Mouse (Mus musculus) urinary bladder, postnatal 25 days (tissue): ENCODE data around the gene St13.
A peak's percentile ranks its signal among the peaks of the same experiment; 100 is the strongest.

Experiments
- DNase-seq: peaks from one replicate; pipeline ENCODE4 v3.0.0; 2022; ENCODE audit warnings: low spot score

The St13 gene

GRCm38 (mm10) chr15:81399638-81400315, at the start of gene St13, which contains the start of gene Xpnpep3:
TSS of gene St13 (minus strand) at chr15:81400077.
TSS of gene Xpnpep3 (plus strand) at chr15:81400138.
- DNase-seq = peak; percentile 99

GRCm38 (mm10) chr15:81448463-81448862, 48.6 kb upstream of the St13 start:
- DNase-seq = peak; percentile 52

DNA sequence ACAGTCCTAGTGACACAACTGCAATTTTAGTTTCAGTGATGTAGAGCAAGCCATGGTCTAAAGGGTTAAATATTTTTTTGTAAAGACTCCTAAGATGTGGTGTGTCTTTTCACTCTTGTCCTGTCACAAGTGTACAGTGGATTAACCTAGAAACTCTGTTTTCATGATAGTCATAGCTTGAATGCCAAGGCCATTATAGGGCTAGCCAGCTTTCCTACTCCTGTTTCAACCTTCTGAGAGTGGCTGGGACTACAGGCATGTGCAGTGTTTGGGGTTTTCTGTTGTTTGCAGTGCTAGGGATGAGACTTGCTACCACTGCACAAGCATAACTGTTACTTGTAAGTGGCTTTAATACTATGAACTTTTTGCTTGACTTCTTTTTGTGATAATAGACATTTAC, 39.4 kb upstream of the St13 start:
- no peak for DNase-seq

DNA sequence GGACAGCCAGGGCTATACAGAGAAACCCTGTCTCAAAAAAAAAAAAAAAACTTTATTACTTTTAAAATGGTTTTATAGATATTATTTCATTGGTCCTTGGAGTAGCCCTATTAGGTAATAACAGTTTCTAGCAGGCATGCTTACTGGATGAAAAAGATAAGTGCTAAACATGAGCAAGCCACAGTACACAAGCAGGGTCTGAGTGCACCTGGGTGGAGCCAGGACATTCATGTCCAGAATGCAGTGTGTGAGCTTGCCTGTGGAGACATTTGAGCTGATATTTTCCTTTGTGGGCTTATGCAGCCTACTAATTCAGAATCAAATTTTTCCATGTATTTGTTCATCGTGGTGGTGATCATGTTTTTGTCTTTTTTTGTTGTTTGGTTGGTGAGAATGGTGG, 38.5 kb upstream of the St13 start:
- no peak for DNase-seq

- no peak for DNase-seq
These were observed 31.3 kb upstream of the St13 start for GRCm38 (mm10) chr15:81431195-81431594.

DNA sequence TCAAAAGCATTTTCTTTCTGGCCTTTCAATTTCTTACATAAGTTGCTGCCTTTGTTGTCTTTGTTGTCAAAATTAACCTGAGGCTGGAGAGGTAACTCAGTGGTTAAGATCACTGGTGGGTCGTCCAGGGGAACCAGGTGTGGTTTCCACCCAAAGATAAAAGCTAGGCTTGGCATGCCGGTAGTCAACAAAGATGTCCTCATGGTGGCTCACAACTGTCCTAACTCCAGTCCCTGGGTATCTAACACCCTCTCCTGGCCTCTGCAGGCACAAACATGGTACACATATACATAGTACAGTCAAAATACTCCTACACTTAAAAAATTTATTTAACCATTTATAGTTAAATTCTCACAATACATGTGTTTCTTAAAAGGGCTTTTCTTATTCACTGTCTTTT, 28.1 kb upstream of the St13 start:
- no peak for DNase-seq

- no peak for DNase-seq
These were observed 25.4 kb upstream of the St13 start for GRCm38 (mm10) chr15:81425311-81425710.

GRCm38 (mm10) chr15:81422156-81422681, 22.3 kb upstream of the St13 start:
- DNase-seq = no peak

DNA sequence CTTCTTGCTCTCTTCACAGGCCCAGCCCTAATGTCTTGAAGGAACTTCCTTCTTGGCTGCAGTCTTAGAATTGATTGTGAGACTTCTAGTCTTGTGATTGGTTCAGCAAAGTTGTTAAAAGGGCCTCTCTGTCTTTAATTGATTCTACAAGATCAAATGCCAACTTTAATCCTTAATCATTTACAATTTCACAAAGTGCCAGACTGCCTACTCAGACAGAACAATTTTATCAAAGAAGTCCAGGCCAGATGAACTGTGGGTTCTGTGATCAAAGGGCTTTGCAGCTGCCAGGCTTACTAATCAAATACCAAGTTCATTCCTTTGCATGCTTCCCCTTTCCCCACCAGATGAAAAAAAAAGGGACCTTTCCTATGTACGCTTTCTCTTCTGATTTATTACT, 21.6 kb upstream of the St13 start:
- DNase-seq = no peak

DNA sequence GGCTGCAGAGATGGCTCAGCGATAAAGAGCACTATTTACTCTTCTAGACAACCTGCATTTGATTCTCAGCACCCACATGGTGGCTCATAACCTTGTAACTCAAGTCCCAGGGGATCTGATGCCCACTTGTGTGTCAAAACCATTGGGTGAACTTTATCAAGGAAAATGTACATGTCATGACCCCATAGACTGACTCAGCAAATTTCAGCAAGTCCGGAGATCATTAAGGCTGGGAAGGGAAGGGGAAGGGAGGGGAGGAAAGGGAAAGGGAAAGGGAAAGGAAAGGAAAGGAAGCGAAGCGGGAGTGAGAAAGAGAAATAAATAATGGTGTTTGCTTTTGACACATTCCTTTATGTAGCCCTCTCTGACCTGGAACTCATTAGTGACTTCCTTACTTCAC, 18.2 kb upstream of the St13 start:
- no peak for DNase-seq

DNA sequence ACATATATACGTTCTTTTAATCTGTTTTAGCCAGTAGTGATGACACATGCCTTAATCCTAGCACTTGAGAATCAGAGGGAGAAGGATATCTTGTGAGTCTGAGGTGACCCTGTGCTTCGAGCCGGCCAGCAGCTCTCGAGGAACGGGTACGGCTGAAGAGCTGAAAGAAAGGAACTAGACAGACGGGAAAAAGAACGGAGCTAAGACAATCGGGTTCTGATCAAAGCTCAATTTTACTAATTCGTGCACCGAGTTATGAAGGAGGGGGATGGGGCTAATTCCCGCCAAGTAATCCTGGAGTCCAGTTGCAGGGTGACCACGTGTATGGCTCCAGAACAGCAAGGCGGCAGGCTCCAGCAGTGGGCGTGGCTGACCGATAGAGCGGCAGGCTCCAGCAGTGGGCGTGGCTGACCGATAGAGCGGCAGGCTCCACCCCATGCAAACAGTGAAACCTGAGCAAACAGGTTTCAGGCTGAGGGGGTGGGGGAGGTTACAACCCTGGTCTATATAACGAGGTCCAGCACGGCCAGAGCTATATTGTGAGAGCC, 17.0 kb upstream of the St13 start:
- peak; percentile 33 for DNase-seq

GRCm38 (mm10) chr15:81408199-81408598, 8.3 kb upstream of the St13 start, which contains the start of gene Dnajb7:
TSS of gene Dnajb7 (minus strand) at chr15:81408299.
- DNase-seq = no peak

- no peak for DNase-seq
These were observed 5.1 kb upstream of the St13 start for GRCm38 (mm10) chr15:81405008-81405407.

GRCm38 (mm10) chr15:81399297-81399637, 610 bp downstream of the St13 start:
- no peak for DNase-seq

DNA sequence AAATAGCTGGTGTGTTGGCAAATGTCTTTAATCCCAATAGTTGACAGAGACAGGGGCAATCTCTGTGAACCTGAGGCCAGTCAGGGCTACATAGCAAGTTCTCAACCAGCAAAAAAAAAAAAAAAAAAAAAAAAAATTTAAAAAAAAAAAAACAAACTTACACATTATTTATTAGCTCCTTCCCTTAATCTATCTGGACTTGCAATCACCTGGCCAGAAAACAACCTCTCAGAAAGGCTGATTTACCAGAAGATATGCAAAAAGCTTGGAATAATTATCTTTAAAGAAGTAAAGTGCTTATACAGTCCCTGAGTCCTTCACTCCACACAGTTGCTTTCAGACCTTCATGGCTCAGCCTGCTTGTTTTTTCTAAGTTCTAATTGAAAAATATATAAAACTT, 1.7 kb downstream of the St13 start:
- DNase-seq = no peak

- no peak for DNase-seq
These were observed 5.5 kb downstream of the St13 start for GRCm38 (mm10) chr15:81394211-81394915.

GRCm38 (mm10) chr15:81392997-81393396, 6.9 kb downstream of the St13 start:
- no peak for DNase-seq

DNA sequence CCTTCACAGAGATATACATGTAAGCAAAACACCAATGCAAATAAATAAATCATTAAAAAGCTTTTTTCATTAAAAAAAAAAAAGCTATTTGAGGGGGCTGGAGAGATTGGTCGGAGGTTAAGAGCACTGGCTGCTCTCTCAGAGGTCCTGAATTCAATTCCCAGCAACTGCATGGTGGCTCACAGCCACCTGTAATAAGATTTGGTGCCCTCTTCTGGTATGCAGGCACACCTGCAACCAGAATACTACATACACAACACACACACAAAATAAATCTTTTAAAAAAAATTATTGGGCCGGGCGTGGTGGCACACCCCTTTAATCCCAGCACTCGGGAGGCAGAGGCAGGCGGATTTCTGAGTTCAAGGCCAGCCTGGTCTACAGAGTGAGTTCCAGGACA, 13.6 kb downstream of the St13 start:
- no peak for DNase-seq

DNA sequence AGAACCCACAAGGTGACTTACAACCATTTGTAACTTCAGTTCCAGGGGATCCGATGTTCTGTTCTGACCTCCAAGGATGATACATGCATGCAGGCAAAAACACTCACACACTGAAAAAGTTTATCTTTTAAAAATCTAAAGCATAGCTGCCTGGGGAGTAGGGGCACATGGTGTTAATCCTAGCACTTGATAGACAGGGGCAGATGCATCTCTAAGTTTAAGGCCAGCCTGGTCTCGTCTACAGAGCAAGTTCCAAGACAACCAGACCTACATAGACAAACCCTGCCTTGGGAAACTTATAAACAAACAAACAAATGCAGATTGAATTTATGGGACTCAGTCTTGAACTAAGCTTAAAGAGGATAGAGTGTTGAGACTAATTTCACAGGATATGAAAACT, 21.0 kb downstream of the St13 start:
- DNase-seq = no peak

GRCm38 (mm10) chr15:81374621-81375020, 25.3 kb downstream of the St13 start:
- no peak for DNase-seq

GRCm38 (mm10) chr15:81370356-81370755, 29.5 kb downstream of the St13 start:
- DNase-seq = no peak

- DNase-seq = no peak
These were observed 31.3 kb downstream of the St13 start for GRCm38 (mm10) chr15:81368601-81369000.

DNA sequence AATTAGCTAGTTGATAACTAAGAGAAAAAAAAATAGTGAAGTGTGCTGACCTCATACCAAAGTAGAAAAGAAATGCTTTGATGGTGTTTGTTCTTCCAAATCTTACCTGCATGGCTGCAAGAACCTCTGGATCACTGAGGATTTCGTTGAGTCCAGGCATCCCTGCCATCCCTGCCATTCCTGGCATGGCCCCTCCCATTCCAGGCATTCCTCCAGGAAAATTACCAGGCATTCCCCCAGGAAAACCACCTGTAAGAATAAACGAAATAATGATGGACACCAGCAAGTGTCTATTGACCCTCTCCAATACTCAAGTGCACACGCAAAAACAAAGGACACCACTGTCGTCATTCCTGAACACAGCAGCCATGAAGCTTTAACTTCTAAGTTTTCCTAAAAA, 33.6 kb downstream of the St13 start:
- no peak for DNase-seq
